Mouse (Mus musculus): ENCODE measurements around the gene Cd79a. TPM values are rescaled to one million over a fixed set of nuclear protein-coding genes. Genes with fewer than 3 reads are reported as not detected.

Cd79a gene
- 0.15 and 0.16 TPM in 2 replicates for polyA plus RNA-seq (2012; rRNA removed)

DNA sequence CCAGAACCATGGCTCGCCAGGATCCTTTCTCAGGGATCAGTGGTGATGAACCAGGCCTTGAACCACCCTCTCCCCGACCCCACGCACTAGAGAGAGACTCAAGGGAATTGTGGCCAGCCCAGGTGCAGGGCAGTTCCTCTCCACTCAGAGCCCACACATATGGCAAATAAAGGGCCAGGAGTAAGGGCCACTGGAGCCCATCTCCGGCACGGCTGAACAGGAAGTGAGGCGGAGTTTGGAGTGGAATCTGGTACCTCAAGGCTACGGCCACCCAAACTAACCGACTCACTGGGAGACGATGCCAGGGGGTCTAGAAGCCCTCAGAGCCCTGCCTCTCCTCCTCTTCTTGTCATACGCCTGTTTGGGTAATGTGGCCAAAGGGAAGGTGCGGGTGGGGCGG, at the start of gene Cd79a:
TSS of gene Cd79a (plus strand) at position 158 of the 400 bp plus-strand sequence.
- H3K27ac ChIP-seq (ENCODE audit: control insufficient read depth, insufficient read depth, low read depth, low read length): no peak within 1 kb of the TSS
- no peak for TF ChIP-seq CTCF (IDR thresholded peaks at IDR 0.05; ENCODE audit: control insufficient read depth, insufficient read depth, insufficient replicate concordance, low read depth, low read length)
- no peak for TF ChIP-seq POLR2A (IDR thresholded peaks at IDR 0.05; ENCODE audit: control insufficient read depth, low read depth, low read length)
- H3K27me3 ChIP-seq (ENCODE audit: control insufficient read depth, insufficient read depth, low read length): no peaks in the 10 kb centered on the region
- no peaks in the 10 kb centered on the region for H3K4me1 ChIP-seq (ENCODE audit: control insufficient read depth, insufficient read depth, low read length)
- no peaks in the 10 kb centered on the region for H3K36me3 ChIP-seq (ENCODE audit: control insufficient read depth, insufficient read depth, low read length)
- no peak within 1 kb of the TSS for H3K4me3 ChIP-seq (ENCODE audit: control insufficient read depth, low read depth, low read length)

DNA sequence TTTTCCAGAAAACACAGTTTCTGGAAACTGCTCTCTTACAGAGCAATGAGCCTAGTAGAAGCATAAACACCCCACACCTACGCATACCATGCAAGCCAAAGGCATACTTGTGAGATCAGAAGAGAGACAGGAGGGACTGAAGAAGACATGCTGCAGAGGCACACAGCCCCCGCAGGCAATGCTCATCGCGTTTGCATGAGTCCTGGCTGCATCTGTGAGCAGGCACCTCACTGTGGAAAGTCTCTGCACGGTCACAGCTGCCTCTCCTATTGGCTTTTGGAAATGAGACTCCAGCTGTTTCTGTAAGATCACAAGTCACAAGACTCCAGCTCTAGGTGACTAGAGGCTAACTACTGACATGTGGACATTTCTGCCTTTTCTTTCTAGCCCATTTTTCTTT, 47.0 kb upstream of the Cd79a start:
- Histone ChIP-seq H3K4me1 (ENCODE audit: control insufficient read depth, insufficient read depth, low read length) (peaks cover 1% of the 10 kb centered on the region; the same call in 1 of the 2 replicates), H3K27me3 (ENCODE audit: control insufficient read depth, insufficient read depth, low read length) (no peaks in the 10 kb centered on the region), H3K4me3 (ENCODE audit: control insufficient read depth, low read depth, low read length) (no peak overlapping the region), H3K36me3 (ENCODE audit: control insufficient read depth, insufficient read depth, low read length) (no peaks in the 10 kb centered on the region), H3K27ac (ENCODE audit: control insufficient read depth, insufficient read depth, low read depth, low read length) (no peak overlapping the region)
- TF ChIP-seq CTCF (IDR thresholded peaks at IDR 0.05; ENCODE audit: control insufficient read depth, insufficient read depth, insufficient replicate concordance, low read depth, low read length): no peak

DNA sequence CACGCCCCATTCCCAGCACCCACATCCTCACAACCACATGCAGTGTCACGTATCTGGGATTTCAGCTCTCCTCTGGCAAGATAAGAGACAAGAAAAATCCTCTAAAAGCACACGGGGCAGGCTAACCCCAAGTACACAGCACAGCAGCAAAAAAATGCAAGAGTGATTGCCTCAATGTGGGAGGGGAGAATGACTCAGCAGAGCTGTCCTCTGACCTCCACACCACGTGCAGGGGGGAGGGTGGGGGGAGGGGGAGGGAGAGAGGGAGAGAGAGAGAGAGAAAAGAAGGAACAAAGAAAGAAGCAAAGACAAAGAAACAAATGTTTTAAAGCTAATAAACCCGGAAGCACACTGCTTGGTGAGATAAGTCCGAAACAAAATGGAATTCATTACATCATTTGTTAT, 46.3 kb upstream of the Cd79a start:
- no peak overlapping the region for H3K27ac ChIP-seq (ENCODE audit: control insufficient read depth, insufficient read depth, low read depth, low read length)

DNA sequence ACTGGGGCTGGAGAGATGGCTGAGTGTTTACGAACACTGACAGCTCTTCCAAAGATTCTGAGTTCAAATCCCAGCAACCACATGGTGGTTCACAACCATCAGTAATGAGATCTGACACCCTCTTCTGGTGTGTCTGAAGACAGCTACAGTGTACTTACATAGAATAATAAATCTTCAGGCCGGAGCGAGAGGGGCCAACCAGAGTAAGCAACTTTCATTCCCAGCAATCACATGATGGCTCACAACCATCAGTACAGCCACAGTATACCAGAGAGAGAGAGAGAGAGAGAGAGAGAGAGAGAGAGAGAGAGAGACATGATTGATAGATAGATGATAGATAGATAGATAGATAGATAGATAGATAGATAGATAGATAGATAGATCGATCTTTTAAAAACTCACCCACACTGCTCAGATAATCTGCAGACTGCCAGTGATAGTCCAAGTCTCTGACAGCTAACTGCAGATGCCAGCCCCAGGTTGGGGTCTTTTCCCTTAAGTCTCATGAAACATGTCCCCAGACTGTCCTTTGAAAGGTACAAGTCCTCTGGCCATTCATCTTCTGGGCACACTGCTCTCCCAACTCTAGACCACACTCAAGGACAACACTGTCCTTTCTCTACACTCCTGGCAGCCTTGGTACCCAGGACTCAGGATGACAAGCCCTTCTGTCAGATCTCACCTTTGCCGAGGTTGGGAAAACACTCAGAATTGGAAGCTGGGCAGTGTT, 45.4 kb upstream of the Cd79a start:
- H3K27me3 ChIP-seq (ENCODE audit: control insufficient read depth, insufficient read depth, low read length): no peaks in the 10 kb centered on the region
- H3K27ac ChIP-seq (ENCODE audit: control insufficient read depth, insufficient read depth, low read depth, low read length): no peak overlapping the region
- TF ChIP-seq POLR2A (IDR thresholded peaks at IDR 0.05; ENCODE audit: control insufficient read depth, low read depth, low read length) (no peak), CTCF (IDR thresholded peaks at IDR 0.05; ENCODE audit: control insufficient read depth, insufficient read depth, insufficient replicate concordance, low read depth, low read length) (no peak)
- no peak overlapping the region for H3K4me3 ChIP-seq (ENCODE audit: control insufficient read depth, low read depth, low read length)
- H3K4me1 ChIP-seq (ENCODE audit: control insufficient read depth, insufficient read depth, low read length): no peaks in the 10 kb centered on the region
- no peaks in the 10 kb centered on the region for H3K36me3 ChIP-seq (ENCODE audit: control insufficient read depth, insufficient read depth, low read length)

More for the DNA sequence above, 46.3 kb upstream of the Cd79a start:
- no peaks in the 10 kb centered on the region for H3K27me3 ChIP-seq (ENCODE audit: control insufficient read depth, insufficient read depth, low read length)
- TF ChIP-seq CTCF (IDR thresholded peaks at IDR 0.05; ENCODE audit: control insufficient read depth, insufficient read depth, insufficient replicate concordance, low read depth, low read length) (no peak), POLR2A (IDR thresholded peaks at IDR 0.05; ENCODE audit: control insufficient read depth, low read depth, low read length) (no peak)
- H3K36me3 ChIP-seq (ENCODE audit: control insufficient read depth, insufficient read depth, low read length): no peaks in the 10 kb centered on the region
- H3K4me3 ChIP-seq (ENCODE audit: control insufficient read depth, low read depth, low read length): no peak overlapping the region
- no peaks in the 10 kb centered on the region for H3K4me1 ChIP-seq (ENCODE audit: control insufficient read depth, insufficient read depth, low read length)

DNA sequence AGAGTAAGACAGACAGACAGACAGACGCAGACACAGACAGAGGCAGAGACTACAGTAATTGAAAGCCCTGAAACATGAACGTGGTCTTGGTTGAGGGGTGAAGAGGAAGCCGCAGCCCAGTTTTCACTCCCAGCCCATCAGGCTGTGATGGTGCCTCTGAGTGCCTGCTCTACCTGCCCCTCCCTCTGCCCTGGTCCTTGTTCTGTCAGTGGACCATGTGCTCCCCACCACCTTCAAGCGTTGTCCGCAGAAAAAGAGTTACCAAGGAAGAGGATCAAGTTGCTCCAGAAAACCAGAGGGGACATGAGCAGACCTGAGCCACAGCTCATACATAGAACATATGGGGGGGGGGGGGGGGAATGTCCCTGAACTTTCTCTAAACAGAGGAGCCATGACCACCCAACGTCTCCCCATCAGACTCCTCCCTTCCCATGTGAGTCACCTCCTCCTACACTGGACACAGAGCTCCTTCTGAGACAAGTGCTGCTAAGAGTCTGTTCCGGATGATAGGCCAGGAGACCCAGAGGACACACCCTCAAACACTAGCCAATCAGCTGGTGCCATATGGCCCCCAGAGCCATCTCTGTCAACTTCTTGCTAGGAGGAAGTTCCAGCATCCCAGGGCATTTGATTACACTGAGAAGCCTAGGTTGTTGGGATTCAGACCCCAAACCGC, 44.5 kb upstream of the Cd79a start:
- Histone ChIP-seq H3K4me1 (ENCODE audit: control insufficient read depth, insufficient read depth, low read length) (no peaks in the 10 kb centered on the region), H3K27ac (ENCODE audit: control insufficient read depth, insufficient read depth, low read depth, low read length) (no peak overlapping the region), H3K4me3 (ENCODE audit: control insufficient read depth, low read depth, low read length) (no peak overlapping the region), H3K27me3 (ENCODE audit: control insufficient read depth, insufficient read depth, low read length) (no peaks in the 10 kb centered on the region), H3K36me3 (ENCODE audit: control insufficient read depth, insufficient read depth, low read length) (no peaks in the 10 kb centered on the region; the same call in 1 of the 2 replicates)
- TF ChIP-seq CTCF (IDR thresholded peaks at IDR 0.05; ENCODE audit: control insufficient read depth, insufficient read depth, insufficient replicate concordance, low read depth, low read length) (no peak), POLR2A (IDR thresholded peaks at IDR 0.05; ENCODE audit: control insufficient read depth, low read depth, low read length) (no peak)

DNA sequence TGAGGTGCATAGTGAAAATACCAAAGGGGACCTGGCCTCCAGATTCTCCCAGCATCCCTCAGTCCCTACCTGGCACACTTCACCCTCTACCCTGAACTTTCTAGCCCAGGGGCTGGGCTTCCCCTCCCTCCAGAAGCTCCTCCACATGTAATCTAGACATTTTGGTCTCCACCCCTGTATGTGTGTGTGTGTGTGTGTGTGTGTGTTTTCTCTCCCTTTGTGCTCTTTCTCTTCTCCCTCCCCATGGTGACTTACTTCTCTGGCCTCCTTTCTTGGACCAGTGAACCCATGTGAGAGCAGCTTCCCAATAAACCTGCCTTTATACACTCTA, 44.0 kb upstream of the Cd79a start:
- Histone ChIP-seq H3K4me3 (ENCODE audit: control insufficient read depth, low read depth, low read length) (no peak overlapping the region), H3K36me3 (ENCODE audit: control insufficient read depth, insufficient read depth, low read length) (no peaks in the 10 kb centered on the region; the same call in 1 of the 2 replicates), H3K4me1 (ENCODE audit: control insufficient read depth, insufficient read depth, low read length) (no peaks in the 10 kb centered on the region), H3K27ac (ENCODE audit: control insufficient read depth, insufficient read depth, low read depth, low read length) (no peak overlapping the region), H3K27me3 (ENCODE audit: control insufficient read depth, insufficient read depth, low read length) (no peaks in the 10 kb centered on the region)
- no peak for TF ChIP-seq POLR2A (IDR thresholded peaks at IDR 0.05; ENCODE audit: control insufficient read depth, low read depth, low read length)
- TF ChIP-seq CTCF (IDR thresholded peaks at IDR 0.05; ENCODE audit: control insufficient read depth, insufficient read depth, insufficient replicate concordance, low read depth, low read length): no peak

DNA sequence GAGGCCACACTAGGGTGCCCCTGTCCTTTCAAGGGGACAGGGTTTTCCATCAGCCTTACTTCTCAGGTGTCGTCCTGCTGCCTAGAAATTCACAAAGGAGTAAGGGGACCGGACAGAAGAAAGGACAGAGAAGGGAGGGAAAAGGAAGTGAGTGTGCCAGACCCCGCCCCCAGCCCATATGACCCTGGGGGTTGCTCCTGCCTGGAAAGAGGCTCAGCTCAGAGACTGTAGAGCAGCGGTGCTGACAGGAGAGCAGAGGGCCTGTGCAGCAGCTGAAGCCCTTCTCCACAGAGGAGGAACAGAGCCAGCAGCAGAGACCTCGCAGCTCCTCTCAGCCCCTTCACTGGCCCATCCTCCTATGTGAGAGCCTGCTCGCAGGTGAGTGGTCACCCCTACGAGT, 43.5 kb upstream of the Cd79a start:
- Histone ChIP-seq H3K4me3 (ENCODE audit: control insufficient read depth, low read depth, low read length) (no peak overlapping the region), H3K4me1 (ENCODE audit: control insufficient read depth, insufficient read depth, low read length) (no peaks in the 10 kb centered on the region), H3K36me3 (ENCODE audit: control insufficient read depth, insufficient read depth, low read length) (no peaks in the 10 kb centered on the region; the same call in 1 of the 2 replicates), H3K27me3 (ENCODE audit: control insufficient read depth, insufficient read depth, low read length) (no peaks in the 10 kb centered on the region), H3K27ac (ENCODE audit: control insufficient read depth, insufficient read depth, low read depth, low read length) (no peak overlapping the region)
- TF ChIP-seq CTCF (IDR thresholded peaks at IDR 0.05; ENCODE audit: control insufficient read depth, insufficient read depth, insufficient replicate concordance, low read depth, low read length): no peak
- no peak for TF ChIP-seq POLR2A (IDR thresholded peaks at IDR 0.05; ENCODE audit: control insufficient read depth, low read depth, low read length)
